Mouse (Mus musculus) heart, postnatal 0 days (tissue): ENCODE data around the gene Dab1. TPM values are rescaled to one million over a fixed set of nuclear protein-coding genes. Genes with fewer than 3 reads are reported as not detected.

Experiments used
- ATAC-seq: fragments of 200-750 bp; cut with Nextera tagmentation; 2 replicates; pipeline ENCODE4 v1.8.0; 2017; ENCODE audit warnings: low read depth, moderate number of reproducible peaks, moderate library complexity; ENCODE audit not compliant: insufficient read depth
- DNase-seq: peaks from one replicate; pipeline ENCODE4 v3.0.0-alpha.2; 2016; ENCODE audit warnings: low spot score
- H3K27ac ChIP-seq: fragments of 300-500 bp; sonication (generic); 2 replicates; pipeline ENCODE4 v1.5.1; 2014; ENCODE audit warnings: low read depth, mild to moderate bottlenecking
- H3K27me3 ChIP-seq: fragments of 300-500 bp; sonication (generic); 2 replicates; pipeline ENCODE4 v1.6.1; 2014; ENCODE audit warnings: low read length, mixed read lengths; ENCODE audit not compliant: control insufficient read depth, insufficient read depth
- H3K36me3 ChIP-seq: fragments of 300-500 bp; sonication (generic); replicated peaks from 2 replicates; pipeline ENCODE4 v1.6.1; 2014; ENCODE audit warnings: low read length, mixed read lengths; ENCODE audit not compliant: control insufficient read depth, insufficient read depth
- H3K4me1 ChIP-seq: fragments of 300-500 bp; sonication (generic); 2 replicates; pipeline ENCODE4 v1.6.1; 2014; ENCODE audit warnings: antibody characterized with exemption; ENCODE audit not compliant: control insufficient read depth, insufficient read depth
- H3K4me2 ChIP-seq: fragments of 300-500 bp; sonication (generic); 2 replicates; pipeline ENCODE4 v1.6.1; 2014; ENCODE audit warnings: low read depth, mild to moderate bottlenecking, low read length, moderate library complexity
- H3K4me3 ChIP-seq: fragments of 300-500 bp; sonication (generic); 2 replicates; pipeline ENCODE4 v1.5.1; 2014; ENCODE audit warnings: low read depth, low read length
- H3K9ac ChIP-seq: fragments of 300-500 bp; sonication (generic); replicated peaks from 2 replicates; pipeline ENCODE4 v1.6.1; 2014; ENCODE audit warnings: low read depth, low read length, mixed read lengths
- H3K9me3 ChIP-seq: fragments of 300-500 bp; sonication (generic); replicated peaks from 2 replicates; pipeline ENCODE4 v1.6.1; 2016; ENCODE audit warnings: low read length; ENCODE audit not compliant: control insufficient read depth
- CTCF ChIP-seq: IDR thresholded peaks from 2 replicates; pipeline ENCODE4 v1.5.1; 2016; ENCODE audit warnings: antibody characterized with exemption, control low read depth, low read depth
- EP300 ChIP-seq: IDR thresholded peaks from 2 replicates; pipeline ENCODE4 v1.6.1; 2016; ENCODE audit warnings: antibody characterized with exemption, low read depth
- WGBS: fragments of 180-500 bp; shearing (Covaris S2); extraction: QIAGEN DNeasy Blood & Tissue Kit; methylation state at CpG from one replicate; pipeline ENCODE4 v1.1.7; 2014; 5-methylcytosine and 5-hydroxymethylcytosine counted together
- polyA plus RNA-seq: library from polyadenylated mRNA; unstranded; fragments of >200 nt; fragmentation: Nextera tagmentation; extraction: Ambion mirVana; gene quantifications from 2 replicates; pipeline ENCODE4 v1.2.1, GENCODE M21; 2015
- total RNA-seq: library from RNA; depleted of rRNA; stranded (reverse); fragments of >200 nt; gene quantifications from 2 replicates; pipeline ENCODE4 v1.2.3, GENCODE M21; 2014; ENCODE audit warnings: low replicate concordance

Dab1 gene
- total and polyA plus RNA-seq, 2 experiments from 2014 or later: 0.27 TPM; not detected in 1

DNA sequence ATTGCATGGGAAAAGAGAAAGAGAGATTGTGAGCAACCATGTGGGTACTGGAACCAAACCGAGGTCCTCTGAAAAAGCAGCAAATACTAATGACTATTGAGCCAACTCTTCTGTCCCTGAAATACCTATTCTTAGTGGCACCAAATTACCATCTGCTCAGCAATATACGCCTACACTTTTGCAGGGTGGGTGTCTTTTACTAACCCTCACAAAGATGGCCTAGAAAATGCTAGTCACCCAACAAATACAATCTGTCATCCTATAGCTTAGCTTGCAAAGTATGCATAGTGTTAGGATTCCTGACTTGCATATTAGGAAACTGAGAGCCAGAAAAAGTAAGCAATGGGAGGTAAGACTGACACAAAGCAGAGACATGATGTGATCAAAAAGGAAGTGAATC lies 719.2 kb downstream of the Dab1 start:
- TF ChIP-seq CTCF: no peak
- no peak for TF ChIP-seq EP300
- ATAC-seq (no peak), DNase-seq (no peak)
- no peak overlapping the region for H3K27ac ChIP-seq
- WGBS: 85% methylated on average over 2 of the region's 2 CpGs
- H3K36me3 ChIP-seq: no peaks in the 10 kb centered on the region
- no peak overlapping the region for H3K9ac ChIP-seq
- H3K9me3 ChIP-seq: no peaks in the 10 kb centered on the region
- no peaks in the 10 kb centered on the region for H3K27me3 ChIP-seq
- no peaks in the 10 kb centered on the region for H3K4me1 ChIP-seq
- H3K4me2 ChIP-seq: no peak overlapping the region
- H3K4me3 ChIP-seq: no peak overlapping the region

GRCm38 (mm10) chr4:104361345-104361744 lies 742.2 kb downstream of the Dab1 start:
- TF ChIP-seq EP300 (no peak), CTCF (no peak)

DNA sequence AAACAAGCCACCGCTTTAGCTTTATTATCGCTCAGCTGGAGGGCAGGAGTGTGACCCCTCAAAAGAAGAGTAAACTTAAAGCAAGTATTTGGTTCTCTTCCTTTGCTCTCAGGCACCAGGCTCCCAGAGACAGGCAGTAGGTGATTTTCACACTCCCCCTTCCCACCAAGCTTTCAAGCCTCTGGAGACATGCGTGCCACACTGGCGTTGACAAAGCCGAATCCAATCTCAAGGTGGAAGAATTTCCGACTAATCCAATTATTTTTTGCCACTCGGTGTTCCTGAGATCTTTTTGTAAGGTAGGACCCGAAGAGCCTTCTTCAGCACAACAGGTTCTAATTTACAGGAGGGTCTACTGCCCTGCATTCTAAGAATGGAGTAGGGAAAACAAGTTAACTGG lies 747.3 kb downstream of the Dab1 start:
- DNase-seq: no peak
- 15% methylated on average over 8 of the region's 8 CpGs for WGBS
- TF ChIP-seq CTCF: no peak
- no peak for TF ChIP-seq EP300
- H3K4me1 ChIP-seq: peaks cover 8% of the 10 kb centered on the region; the same call in 1 of the 2 replicates
- H3K9ac ChIP-seq: no peak overlapping the region
- H3K36me3 ChIP-seq: no peaks in the 10 kb centered on the region
- H3K4me2 ChIP-seq: peak overlapping the region; percentile 97
- H3K4me3 ChIP-seq: peak overlapping the region; percentile 62
- ATAC-seq: no peak
- H3K9me3 ChIP-seq: no peaks in the 10 kb centered on the region
- peaks cover 70% of the 10 kb centered on the region for H3K27me3 ChIP-seq
- H3K27ac ChIP-seq: no peak overlapping the region

More at GRCm38 (mm10) chr4:104361345-104361744, 742.2 kb downstream of the Dab1 start:
- Histone ChIP-seq H3K9me3 (no peaks in the 10 kb centered on the region), H3K4me2 (no peak overlapping the region), H3K27me3 (peaks cover 20% of the 10 kb centered on the region), H3K27ac (no peak overlapping the region), H3K4me1 (no peaks in the 10 kb centered on the region), H3K4me3 (no peak overlapping the region), H3K9ac (no peak overlapping the region), H3K36me3 (no peaks in the 10 kb centered on the region)
- ATAC-seq (no peak), DNase-seq (no peak)
- 71% methylated on average over 1 of the region's 1 CpGs for WGBS

DNA sequence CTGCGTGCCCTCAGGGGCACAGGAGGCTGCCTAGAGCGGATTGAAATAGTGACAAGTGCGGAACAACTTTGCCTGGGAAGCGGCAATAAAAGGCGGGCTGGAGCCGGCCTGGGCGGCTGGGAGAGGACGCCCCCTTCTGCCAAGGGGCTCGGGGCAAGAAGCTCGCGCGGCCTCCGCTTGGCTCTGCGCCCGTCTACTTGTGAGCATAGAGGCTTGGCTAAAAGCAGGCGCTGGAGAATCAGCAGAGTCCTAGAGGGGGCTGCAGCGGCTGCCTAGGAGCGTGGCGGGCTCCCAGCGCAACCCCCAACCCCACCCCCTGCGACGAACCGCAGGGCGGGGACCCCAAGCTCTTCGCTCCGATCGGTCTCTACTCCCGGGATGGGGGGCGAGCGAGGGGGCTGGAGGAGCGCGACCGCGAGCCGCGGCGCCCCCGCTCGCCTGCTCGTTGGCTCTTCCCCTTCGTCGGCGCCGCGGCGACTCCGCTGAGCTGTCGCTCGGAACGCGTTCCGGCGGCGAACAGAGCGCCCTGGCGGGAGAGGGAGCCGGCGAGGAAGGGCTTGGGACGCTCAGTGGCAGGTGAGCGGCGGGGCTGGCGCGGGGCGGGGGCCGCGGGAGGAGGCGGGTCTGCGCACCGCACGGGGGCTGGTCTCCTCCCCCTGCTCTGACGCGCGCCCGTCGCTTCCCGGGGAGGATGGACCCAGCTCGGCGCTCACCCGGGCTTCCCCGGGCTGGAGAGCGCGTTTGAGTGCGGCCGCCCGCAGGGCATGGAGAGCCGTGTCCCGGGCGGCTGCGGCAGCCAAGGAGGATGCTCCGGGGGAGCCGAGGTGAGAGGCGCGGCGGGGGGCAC lies 748.0 kb downstream of the Dab1 start:
- Histone ChIP-seq H3K36me3 (no peaks in the 10 kb centered on the region), H3K4me2 (peak overlapping the region; percentile 97), H3K9ac (no peak overlapping the region; the same call in 1 of the 2 replicates), H3K9me3 (no peaks in the 10 kb centered on the region), H3K27ac (no peak overlapping the region), H3K4me1 (peaks cover 8% of the 10 kb centered on the region; the same call in 1 of the 2 replicates), H3K4me3 (peak overlapping the region; percentile 62), H3K27me3 (peaks cover 70% of the 10 kb centered on the region)
- WGBS: 1% methylated on average over 74 of the region's 94 CpGs
- peak; percentile 6 for DNase-seq
- ATAC-seq: peak; percentile 66
- TF ChIP-seq EP300 (no peak), CTCF (no peak)

- no peak for TF ChIP-seq CTCF
- no peak for TF ChIP-seq EP300
- 1% methylated on average over 45 of the region's 48 CpGs for WGBS
- ATAC-seq (peak; percentile 33; the same call in 1 of the 2 replicates), DNase-seq (no peak)
- Histone ChIP-seq H3K36me3 (no peaks in the 10 kb centered on the region), H3K4me1 (peaks cover 8% of the 10 kb centered on the region; the same call in 1 of the 2 replicates), H3K9ac (no peak overlapping the region), H3K4me2 (peak overlapping the region; percentile 97), H3K27me3 (peaks cover 70% of the 10 kb centered on the region), H3K4me3 (peak overlapping the region; percentile 62), H3K9me3 (no peaks in the 10 kb centered on the region), H3K27ac (no peak overlapping the region)
Observed at GRCm38 (mm10) chr4:104367741-104368411, 748.7 kb downstream of the Dab1 start.
